Mouse (Mus musculus) kidney, postnatal 0 days (tissue): ENCODE measurements around the gene Usp34. TPM values are rescaled to one million over a fixed set of nuclear protein-coding genes. Genes with fewer than 3 reads are reported as not detected.
"Not testable (repeated sequence)": the region's sequence is repeated elsewhere in the genome, so short reads cannot be mapped to it uniquely, and the experiment has no call there.

Experiments
- ATAC-seq: fragments of 200-750 bp; cut with Nextera tagmentation; replicated peaks from 2 replicates; pipeline ENCODE4 v1.8.0; 2017; ENCODE audit warnings: low read depth, moderate number of reproducible peaks, moderate TSS enrichment, moderate library complexity; ENCODE audit not compliant: low FRiP score
- DNase-seq: peaks from one replicate; pipeline ENCODE4 v3.0.0-alpha.2; 2016; ENCODE audit warnings: low spot score
- H3K27ac ChIP-seq: fragments of 300-500 bp; sonication (generic); 2 replicates; pipeline ENCODE4 v1.5.1; 2014; ENCODE audit warnings: mild to moderate bottlenecking
- H3K27me3 ChIP-seq: fragments of 300-500 bp; sonication (generic); 2 replicates; pipeline ENCODE4 v1.6.1; 2014; ENCODE audit warnings: low read length, mixed read lengths; ENCODE audit not compliant: insufficient read depth
- H3K36me3 ChIP-seq: fragments of 300-500 bp; sonication (generic); 2 replicates; pipeline ENCODE4 v1.6.1; 2014; ENCODE audit warnings: low read length, mixed read lengths; ENCODE audit not compliant: insufficient read depth
- H3K4me1 ChIP-seq: fragments of 300-500 bp; sonication (generic); replicated peaks from 2 replicates; pipeline ENCODE4 v1.6.1; 2014; ENCODE audit warnings: antibody characterized with exemption, low read length, mixed read lengths; ENCODE audit not compliant: insufficient read depth
- H3K4me2 ChIP-seq: fragments of 300-500 bp; sonication (generic); 2 replicates; pipeline ENCODE4 v1.6.1; 2014; ENCODE audit warnings: mild to moderate bottlenecking, low read length, moderate library complexity, mixed read lengths
- H3K4me3 ChIP-seq: fragments of 300-500 bp; sonication (generic); replicated peaks from 2 replicates; pipeline ENCODE4 v1.5.1; 2014; ENCODE audit warnings: low read depth, low read length
- H3K9ac ChIP-seq: fragments of 300-500 bp; sonication (generic); 2 replicates; pipeline ENCODE4 v1.6.1; 2014; ENCODE audit warnings: low read depth, low read length
- H3K9me3 ChIP-seq: fragments of 300-500 bp; sonication (generic); replicated peaks from 2 replicates; pipeline ENCODE4 v1.6.1; 2016; ENCODE audit warnings: low read length, inconsistent platforms, mixed read lengths
- CTCF ChIP-seq: IDR thresholded peaks from 2 replicates; pipeline ENCODE4 v1.5.1; 2016; ENCODE audit warnings: antibody characterized with exemption, low read depth, mild to moderate bottlenecking, moderate library complexity
- WGBS: fragments of 180-500 bp; shearing (Covaris S2); extraction: QIAGEN DNeasy Blood & Tissue Kit; methylation state at CpG from one replicate; pipeline ENCODE4 v1.1.7; 2014; 5-methylcytosine and 5-hydroxymethylcytosine counted together
- polyA plus RNA-seq: library from polyadenylated mRNA; unstranded; fragments of >200 nt; fragmentation: Nextera tagmentation; extraction: Ambion mirVana; gene quantifications from 2 replicates; pipeline ENCODE4 v1.2.1, GENCODE M21; 2015

Usp34 gene
- polyA plus RNA-seq, 1 experiment from 2014 or later, result 22.5 TPM

GRCm38 (mm10) chr11:23271770-23272724 is 34.6 kb upstream of the Usp34 start:
- TF ChIP-seq CTCF, result peak; percentile 83
- ATAC-seq (0 out of 2 replicates have a peak, but pooled peaks have one; percentile 13), DNase-seq (peak; percentile 88)
- Histone ChIP-seq H3K27me3 (no peaks in the 10 kb centered on the region), H3K4me1 (no peaks in the 10 kb centered on the region), H3K9ac (no peak overlapping the region), H3K36me3 (peaks cover 35% of the 10 kb centered on the region), H3K4me2 (no peak overlapping the region), H3K27ac (no peak overlapping the region; the same call in 1 of the 2 replicates), H3K9me3 (no peaks in the 10 kb centered on the region), H3K4me3 (no peak overlapping the region)
- 82% methylated on average over 4 of the region's 4 CpGs for whole genome bisulfite sequencing

GRCm38 (mm10) chr11:23275780-23276179 is 30.9 kb upstream of the Usp34 start:
- Histone ChIP-seq H3K9me3 (no peaks in the 10 kb centered on the region), H3K4me3 (no peak overlapping the region), H3K27ac (no peak overlapping the region), H3K4me1 (no peaks in the 10 kb centered on the region), H3K9ac (no peak overlapping the region), H3K36me3 (peaks cover 57% of the 10 kb centered on the region), H3K27me3 (no peaks in the 10 kb centered on the region), H3K4me2 (no peak overlapping the region)
- WGBS, result 65% methylated on average over 3 of the region's 3 CpGs
- TF ChIP-seq CTCF, result no peak
- no peak for DNase-seq
- ATAC-seq, result no peak

- ATAC-seq (no peak), DNase-seq (no peak)
- TF ChIP-seq CTCF, result no peak
- no peak overlapping the region for H3K4me3 ChIP-seq
- no peak overlapping the region for H3K4me2 ChIP-seq
- H3K27ac ChIP-seq, result no peak overlapping the region
- H3K9me3 ChIP-seq, result no peaks in the 10 kb centered on the region
- H3K9ac ChIP-seq, result no peak overlapping the region
- peaks cover 77% of the 10 kb centered on the region for H3K36me3 ChIP-seq
- H3K27me3 ChIP-seq, result no peaks in the 10 kb centered on the region
- 98% methylated on average over 4 of the region's 4 CpGs for WGBS
- no peaks in the 10 kb centered on the region for H3K4me1 ChIP-seq
These were observed 22.2 kb upstream of the Usp34 start for GRCm38 (mm10) chr11:23284469-23284868.

GRCm38 (mm10) chr11:23288866-23289265 is 17.8 kb upstream of the Usp34 start:
- not testable (repeated sequence) for ATAC-seq, H3K9me3 ChIP-seq, H3K27me3 ChIP-seq, H3K4me3 ChIP-seq, H3K4me1 ChIP-seq, H3K4me2 ChIP-seq, H3K27ac ChIP-seq, DNase-seq, H3K9ac ChIP-seq
- peaks cover 67% of the 10 kb centered on the region for H3K36me3 ChIP-seq
- WGBS, result 82% methylated on average over 4 of the region's 4 CpGs

- H3K36me3 ChIP-seq, result peaks cover 45% of the 10 kb centered on the region
- no peak overlapping the region for H3K27ac ChIP-seq
- no peak for DNase-seq
- H3K4me3 ChIP-seq, result no peak overlapping the region
- no peak overlapping the region for H3K9ac ChIP-seq
- no peak overlapping the region for H3K4me2 ChIP-seq
- WGBS, result 97% methylated on average over 2 of the region's 2 CpGs
- no peak for TF ChIP-seq CTCF
- no peaks in the 10 kb centered on the region for H3K4me1 ChIP-seq
- no peaks in the 10 kb centered on the region for H3K9me3 ChIP-seq
- no peak for ATAC-seq
- no peaks in the 10 kb centered on the region for H3K27me3 ChIP-seq
These were observed 9.3 kb upstream of the Usp34 start for GRCm38 (mm10) chr11:23297379-23297778.

- no peaks in the 10 kb centered on the region for H3K9me3 ChIP-seq
- H3K27me3 ChIP-seq, result no peaks in the 10 kb centered on the region
- ATAC-seq (no peak), DNase-seq (no peak)
- peaks cover 36% of the 10 kb centered on the region for H3K36me3 ChIP-seq
- no peak overlapping the region for H3K27ac ChIP-seq
- WGBS, result 91% methylated on average over 2 of the region's 2 CpGs
- H3K4me2 ChIP-seq, result no peak overlapping the region
- H3K4me1 ChIP-seq, result no peaks in the 10 kb centered on the region
- TF ChIP-seq CTCF, result no peak
- no peak overlapping the region for H3K9ac ChIP-seq
- no peak overlapping the region for H3K4me3 ChIP-seq
These were observed 8.4 kb upstream of the Usp34 start for GRCm38 (mm10) chr11:23298301-23298700.
